Mouse (Mus musculus) frontal cortex, adult (tissue): ENCODE data around the gene Tpcn2.
A peak's percentile ranks its signal among the peaks of the same experiment; 100 is the strongest.

Experiments used
- ATAC-seq: cut with Nextera tagmentation; 2 replicates; pipeline ENCODE4 v1.9.2; 2017; ENCODE audit warnings: mild to moderate bottlenecking, moderate library complexity, mixed read lengths; ENCODE audit not compliant: low TSS enrichment

Tpcn2 gene

DNA sequence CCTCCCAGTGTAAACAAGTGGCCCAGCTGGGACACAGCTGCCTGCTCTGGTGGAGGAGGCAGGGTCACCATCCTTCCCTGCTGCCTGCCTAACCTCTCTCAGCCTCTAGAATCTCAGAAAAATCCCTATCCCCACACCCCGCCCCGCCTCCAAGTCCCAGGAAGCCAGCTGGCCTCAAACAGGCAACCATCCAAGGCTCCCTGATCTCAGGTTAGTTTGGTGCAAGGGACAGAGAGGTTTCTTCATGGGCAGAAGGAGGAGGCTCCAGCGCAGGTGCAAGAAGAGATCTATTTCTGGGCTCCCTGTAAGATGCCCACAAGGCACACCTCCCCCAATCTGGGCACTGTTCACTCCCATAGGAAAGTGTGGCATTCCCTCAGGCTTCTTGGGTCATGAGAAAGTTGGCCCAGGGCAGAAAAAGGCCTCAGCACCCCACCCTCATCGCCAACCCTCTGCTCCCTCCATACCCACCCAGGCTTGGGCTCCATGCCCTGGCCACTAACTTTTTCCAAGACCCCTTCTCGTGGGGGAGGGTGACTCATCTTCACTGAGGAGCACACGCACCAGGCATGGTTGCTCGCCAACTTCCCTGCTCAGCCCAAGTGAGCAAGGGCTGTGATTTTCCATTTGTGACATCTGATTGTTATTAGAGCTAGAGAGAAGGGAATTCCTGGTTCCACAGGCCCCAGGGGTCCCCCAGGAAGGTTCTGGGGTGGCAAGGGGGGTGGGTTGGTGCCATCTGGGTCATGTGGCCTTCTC is 15.9 kb upstream of the Tpcn2 start:
- peak; percentile 63; the same call in 1 of the 2 replicates for ATAC-seq

GRCm38 (mm10) chr7:145298666-145299490 is 15.1 kb upstream of the Tpcn2 start:
- no peak for ATAC-seq

DNA sequence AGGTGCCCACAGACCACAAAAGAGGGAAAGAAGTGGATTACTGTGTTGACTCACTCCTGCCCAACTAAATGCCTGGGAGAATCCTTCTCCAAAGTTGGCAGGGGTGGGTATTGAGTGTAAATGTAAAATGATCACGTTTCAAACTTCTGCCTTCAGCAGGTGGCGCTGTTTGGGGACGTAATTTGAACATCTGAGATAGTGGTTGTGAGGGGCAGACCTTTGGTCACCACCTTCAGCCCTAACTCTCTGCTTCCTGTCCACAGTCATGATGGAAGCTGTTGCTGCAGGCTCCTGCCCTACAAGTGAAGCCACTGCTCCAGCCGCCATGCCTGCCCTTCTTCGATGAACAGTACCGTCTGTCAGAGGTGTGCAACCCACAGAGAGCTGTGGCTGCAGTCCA is 10.0 kb upstream of the Tpcn2 start:
- no peak for ATAC-seq

DNA sequence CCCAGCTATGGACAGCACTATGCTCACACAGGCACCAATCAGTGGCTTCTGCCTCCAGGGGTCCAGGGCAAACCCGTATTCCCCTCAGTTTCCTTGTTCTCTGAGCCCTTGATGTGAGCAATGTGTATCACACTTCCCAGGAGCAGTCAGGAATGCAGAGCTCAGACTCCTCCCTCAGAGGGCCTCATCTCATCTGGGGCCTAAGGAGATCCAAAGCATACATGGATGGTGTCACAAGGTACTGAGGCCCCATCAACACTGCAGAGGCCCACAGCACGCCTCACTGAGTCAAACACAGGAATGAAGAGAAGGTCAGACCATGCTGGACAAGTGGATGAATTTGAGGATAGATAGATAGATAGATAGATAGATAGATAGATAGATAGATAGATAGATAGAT is 8.9 kb upstream of the Tpcn2 start:
- ATAC-seq, result no peak

DNA sequence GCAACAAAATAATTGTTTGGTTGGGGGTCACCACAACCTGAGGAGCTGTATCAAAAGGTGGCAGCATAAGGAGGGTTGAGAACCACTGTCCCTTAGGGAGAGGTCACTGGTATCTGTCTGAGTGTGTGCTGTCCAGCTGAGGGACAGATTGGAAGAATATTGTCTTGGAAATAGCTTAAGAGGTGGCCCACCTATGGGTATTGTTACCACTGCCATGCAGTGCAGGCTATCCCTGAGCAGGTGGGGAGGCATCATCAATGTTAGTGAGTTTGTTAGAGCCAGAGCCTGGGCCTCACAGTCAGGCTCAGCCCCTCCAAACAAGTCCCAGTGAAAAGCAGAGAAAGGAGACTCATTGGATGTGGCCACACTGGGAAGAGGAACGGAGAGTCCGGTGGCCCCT is 8.0 kb upstream of the Tpcn2 start:
- ATAC-seq, result no peak

DNA sequence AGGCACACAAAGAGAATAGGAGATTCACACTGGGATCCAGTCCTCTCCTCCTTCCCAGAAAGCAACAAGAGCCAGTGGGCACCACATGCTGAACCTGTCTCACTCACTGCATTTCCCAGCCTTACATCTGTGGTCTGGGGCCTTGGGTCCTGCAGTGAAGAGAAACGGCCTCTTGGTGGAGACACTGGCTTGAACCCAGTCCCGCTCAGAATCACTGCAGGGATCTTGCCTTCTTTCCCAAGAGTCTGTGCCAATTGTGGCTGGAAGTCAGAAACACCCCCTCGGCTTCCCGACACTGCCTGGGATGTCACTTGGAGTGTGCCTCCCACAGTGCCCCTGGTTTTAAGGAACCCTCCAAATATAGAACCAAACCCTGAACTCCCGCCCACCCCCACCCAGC is 5.5 kb upstream of the Tpcn2 start:
- peak; percentile 55; the same call in 1 of the 2 replicates for ATAC-seq

GRCm38 (mm10) chr7:145287410-145287809 is 3.6 kb upstream of the Tpcn2 start:
- ATAC-seq, result no peak

- ATAC-seq, result no peak
These were observed 1.7 kb upstream of the Tpcn2 start for GRCm38 (mm10) chr7:145285476-145285875.

- no peak for ATAC-seq
These were observed 482 bp upstream of the Tpcn2 start for GRCm38 (mm10) chr7:145284293-145284692.

DNA sequence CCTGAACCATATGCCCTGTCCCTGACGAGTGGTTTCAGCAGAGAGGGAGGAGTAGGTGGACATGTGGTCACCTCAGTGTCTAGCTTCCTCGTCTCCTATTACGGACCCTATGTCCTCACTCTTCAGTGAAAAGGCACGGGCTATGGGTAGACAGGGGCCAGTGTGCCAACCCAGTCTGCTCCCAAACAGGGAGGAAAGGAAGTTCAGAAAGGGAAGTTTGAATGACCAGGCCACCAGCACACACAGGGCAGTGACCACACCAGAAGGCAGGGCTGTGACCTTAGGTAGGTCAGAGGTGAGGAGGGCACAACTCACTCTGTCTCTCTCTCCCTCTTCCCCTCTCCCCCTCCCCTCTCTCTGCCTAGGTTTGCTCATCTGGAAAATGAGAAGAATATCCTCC is 770 bp downstream of the Tpcn2 start:
- ATAC-seq, result no peak

DNA sequence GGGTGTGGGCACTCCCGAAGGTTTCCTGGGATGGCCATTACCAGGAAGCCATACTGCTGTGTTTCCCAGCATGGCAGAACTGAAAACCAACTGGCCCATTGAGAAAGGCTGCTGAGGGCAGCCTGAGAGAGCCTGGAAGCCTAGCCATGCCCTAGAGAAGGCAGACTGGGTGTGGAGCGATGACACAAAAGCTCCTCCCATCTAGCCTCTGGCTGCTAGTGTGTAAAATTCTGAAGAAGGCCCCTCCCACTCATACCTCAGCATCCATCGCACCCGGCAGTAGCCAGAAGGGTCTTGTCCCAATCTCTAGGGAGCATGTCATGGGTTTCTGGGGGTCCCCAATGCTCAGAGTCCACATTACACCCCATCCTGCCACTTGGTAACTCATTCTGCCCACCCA is 2.4 kb downstream of the Tpcn2 start:
- no peak for ATAC-seq

DNA sequence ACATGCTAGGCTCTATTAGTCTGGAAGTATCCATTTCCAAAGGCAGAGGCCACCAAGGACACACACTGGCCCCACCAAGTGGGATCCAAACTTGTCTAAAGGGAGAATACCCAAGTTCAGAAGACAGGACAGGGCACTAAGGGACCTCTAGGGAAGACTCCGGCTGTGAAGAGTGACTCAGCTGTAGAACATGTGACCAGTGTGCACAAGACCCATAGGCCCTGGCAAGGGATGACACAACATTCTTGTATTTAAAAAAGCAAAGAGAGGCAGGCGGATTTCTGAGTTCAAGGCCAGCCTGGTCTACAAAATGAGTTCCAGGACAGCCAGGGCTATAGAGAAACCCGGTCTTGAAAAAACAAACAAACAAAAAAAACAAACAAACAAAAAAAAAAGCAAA is 8.3 kb downstream of the Tpcn2 start:
- no peak for ATAC-seq

DNA sequence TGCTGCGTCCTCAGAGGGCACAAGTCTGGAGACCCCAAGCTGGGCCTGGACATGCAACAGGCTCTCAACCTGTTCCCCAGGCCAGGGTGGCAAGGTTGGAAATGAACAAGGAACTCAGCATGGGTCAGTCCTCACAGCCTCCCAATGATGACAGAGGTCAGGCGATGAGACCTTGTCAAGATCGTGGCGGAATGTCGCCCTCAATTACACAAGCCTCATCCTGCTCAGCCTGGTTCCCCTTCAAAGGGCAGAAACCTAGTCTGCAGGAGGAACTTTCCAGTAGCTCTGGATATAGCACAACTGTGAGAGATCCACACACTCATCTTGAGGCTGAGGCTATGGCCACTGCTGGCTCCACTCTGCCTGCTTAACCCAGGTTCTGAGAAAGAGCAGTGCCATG is 12.9 kb downstream of the Tpcn2 start:
- ATAC-seq, result no peak

DNA sequence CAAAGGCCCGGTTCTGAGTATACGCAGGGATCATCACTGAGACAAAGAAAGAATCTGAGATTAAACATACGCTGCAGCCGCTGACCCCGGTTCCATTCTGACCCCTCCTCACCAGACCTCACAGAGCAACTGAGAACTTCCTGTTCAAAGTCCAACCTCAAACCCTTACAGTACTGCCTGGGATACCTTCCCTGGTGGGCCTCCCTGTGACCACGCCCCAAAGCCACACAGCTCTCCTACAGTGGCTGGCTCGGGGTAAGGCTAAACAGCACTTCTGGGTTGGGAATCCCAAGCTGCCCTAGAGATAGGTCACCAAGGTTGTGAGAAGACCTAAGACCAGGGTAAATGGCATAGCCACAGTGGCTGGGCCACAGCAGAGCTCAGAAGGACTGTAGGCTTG is 14.9 kb downstream of the Tpcn2 start:
- no peak for ATAC-seq

GRCm38 (mm10) chr7:145266011-145266410 is 17.8 kb downstream of the Tpcn2 start:
- peak; percentile 69; the same call in 1 of the 2 replicates for ATAC-seq

- ATAC-seq, result no peak
These were observed 19.6 kb downstream of the Tpcn2 start for GRCm38 (mm10) chr7:145264202-145264601.

- no peak for ATAC-seq
These were observed 27.7 kb downstream of the Tpcn2 start for GRCm38 (mm10) chr7:145256092-145256491.

DNA sequence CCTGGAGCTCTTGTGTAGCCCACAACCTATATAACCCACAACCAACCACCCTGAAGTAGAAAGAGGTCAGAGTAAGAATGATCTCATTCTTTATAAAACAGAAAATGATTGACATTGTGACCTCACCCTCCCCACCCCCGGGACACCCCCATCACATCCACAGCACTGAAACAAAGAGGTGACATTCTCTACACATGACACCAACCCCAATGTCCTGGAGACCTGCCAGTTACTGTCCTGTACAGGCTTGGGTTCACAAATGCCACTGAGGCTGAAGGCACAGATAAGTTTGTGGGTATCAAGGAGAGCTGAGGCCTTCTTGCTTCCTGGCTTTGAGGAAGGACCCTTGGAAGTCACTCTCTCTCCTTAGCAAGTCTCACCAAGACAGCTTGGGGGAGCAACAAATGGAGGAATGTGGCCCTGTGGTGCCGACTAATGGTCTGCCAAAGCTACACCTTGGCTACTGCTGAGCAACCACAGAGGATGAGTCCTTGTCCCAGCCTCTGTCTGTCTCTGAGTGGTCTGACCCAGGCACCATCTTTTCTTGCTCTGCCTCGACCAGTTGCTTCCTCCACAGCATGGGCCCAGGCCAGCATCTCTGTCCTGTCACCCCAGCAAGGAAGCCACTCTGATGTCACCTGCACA is 29.7 kb downstream of the Tpcn2 start:
- ATAC-seq, result no peak

GRCm38 (mm10) chr7:145252715-145253476 is 30.9 kb downstream of the Tpcn2 start:
- peak; percentile 90 for ATAC-seq

- no peak for ATAC-seq
These were observed 33.6 kb downstream of the Tpcn2 start for GRCm38 (mm10) chr7:145250225-145250624.

- no peak for ATAC-seq
These were observed 34.9 kb downstream of the Tpcn2 start for GRCm38 (mm10) chr7:145248911-145249310.
